Mouse (Mus musculus): ENCODE results near the gene Htra2.

The Htra2 gene

GRCm38 (mm10) chr6:83070311-83071219 is 15.5 kb upstream of the Htra2 start:
- DNase-seq (ENCODE audit: low spot score in 2 of 2) = no peak

- DNase-seq (ENCODE audit: low spot score in 2 of 2) = no peak
These were observed 15.0 kb upstream of the Htra2 start, which contains the start of gene Tlx2 for GRCm38 (mm10) chr6:83070247-83070310. Tlx2 (minus strand) TSS chr6:83070293.

- DNase-seq (ENCODE audit: low spot score in 2 of 2) = no peak
These were observed 14.6 kb upstream of the Htra2 start for GRCm38 (mm10) chr6:83069488-83070246.

- DNase-seq (ENCODE audit: low spot score in 2 of 2) = no peak
These were observed 13.8 kb upstream of the Htra2 start for GRCm38 (mm10) chr6:83068706-83069487.

GRCm38 (mm10) chr6:83068221-83068620 is 13.1 kb upstream of the Htra2 start:
- DNase-seq (ENCODE audit: low spot score in 2 of 2) = no peak

GRCm38 (mm10) chr6:83066441-83066840 is 11.4 kb upstream of the Htra2 start:
- DNase-seq (ENCODE audit: low spot score in 2 of 2) = no peak

- no peak for DNase-seq (ENCODE audit: low spot score in 2 of 2)
These were observed 10.9 kb upstream of the Htra2 start for GRCm38 (mm10) chr6:83065995-83066394.

GRCm38 (mm10) chr6:83058725-83059124 is 3.7 kb upstream of the Htra2 start:
- DNase-seq (ENCODE audit: low spot score in 2 of 2) = no peak

- no peak for DNase-seq (ENCODE audit: low spot score in 2 of 2)
These were observed 2.7 kb upstream of the Htra2 start, which contains the start of gene Dqx1 for GRCm38 (mm10) chr6:83057790-83058189. Dqx1 (plus strand) TSS chr6:83057844.

GRCm38 (mm10) chr6:83054074-83054851 is 810 bp downstream of the Htra2 start, which contains the start of gene Aup1:
Aup1 (plus strand) TSS chr6:83054521.
- DNase-seq (ENCODE audit: low spot score in 2 of 2) = peak; percentile 88 to 92

- peak in 1 of 2 experiments; percentile 33 for DNase-seq (ENCODE audit: low spot score in 2 of 2)
These were observed 1.7 kb downstream of the Htra2 start for GRCm38 (mm10) chr6:83053136-83053960.

- DNase-seq (ENCODE audit: low spot score in 2 of 2) = no peak
These were observed 5.7 kb downstream of the Htra2 start for GRCm38 (mm10) chr6:83049367-83049766.

GRCm38 (mm10) chr6:83044742-83045141 is 10.3 kb downstream of the Htra2 start:
- no peak for DNase-seq (ENCODE audit: low spot score in 2 of 2)

- DNase-seq (ENCODE audit: low spot score in 2 of 2) = no peak
These were observed 11.1 kb downstream of the Htra2 start for GRCm38 (mm10) chr6:83043993-83044392.

- no peak for DNase-seq (ENCODE audit: low spot score in 2 of 2)
These were observed 11.5 kb downstream of the Htra2 start for GRCm38 (mm10) chr6:83043561-83043960.

GRCm38 (mm10) chr6:83040601-83041000 is 14.5 kb downstream of the Htra2 start:
- no peak for DNase-seq (ENCODE audit: low spot score in 2 of 2)

- peak; percentile 81 to 85 for DNase-seq (ENCODE audit: low spot score in 2 of 2)
These were observed 16.5 kb downstream of the Htra2 start for GRCm38 (mm10) chr6:83038496-83039012.

GRCm38 (mm10) chr6:83037188-83037587 is 17.9 kb downstream of the Htra2 start:
- no peak for DNase-seq (ENCODE audit: low spot score in 2 of 2)

- no peak for DNase-seq (ENCODE audit: low spot score in 2 of 2)
These were observed 20.5 kb downstream of the Htra2 start for GRCm38 (mm10) chr6:83034463-83035055.

Data from cerebellum, postnatal 4 days (tissue).